Mouse (Mus musculus) intestine, embryonic 15.5 days (tissue): Measurements from ENCODE around the gene Txn1. TPM values are rescaled to one million over a fixed set of nuclear protein-coding genes. Genes with fewer than 3 reads are reported as not detected.

Experiments used
- polyA plus RNA-seq: library from polyadenylated mRNA; unstranded; fragments of >200 nt; fragmentation: Nextera tagmentation; extraction: Ambion mirVana; gene quantifications from 2 replicates; pipeline ENCODE4 v1.2.1, GENCODE M21; 2015

The Txn1 gene
- polyA plus RNA-seq, 1 experiment from 2014 or later: 657 TPM

Other genes starting within 250 kb of the Txn1 start
- 22.3 and 22.5 TPM in 2 replicates for gene Akap2, start 238.8 kb downstream of the Txn1 start, polyA plus RNA-seq
- 10.9 and 11.2 TPM in 2 replicates for gene D630039A03Rik, start 40.1 kb downstream of the Txn1 start, polyA plus RNA-seq
- gene Txndc8, start 52.7 kb upstream of the Txn1 start, polyA plus RNA-seq: not detected in 2 replicates